Mouse (Mus musculus) midbrain, postnatal 0 days (tissue): ENCODE measurements at regions not wholly inside any gene's neighbourhood (a gene's known extent, or its start where the extent isn't known, plus 50 kb on each side); places are given as distances from the start of the nearest gene placed in this dataset.
"Not testable (repeated sequence)": the region's sequence is repeated elsewhere in the genome, so short reads cannot be mapped to it uniquely, and the experiment has no call there.

Experiments
- ATAC-seq: fragments of 200-750 bp; cut with Nextera tagmentation; 2 replicates; pipeline ENCODE4 v1.8.0; 2017; ENCODE audit warnings: moderate number of reproducible peaks, mild to moderate bottlenecking, moderate TSS enrichment, moderate library complexity; ENCODE audit not compliant: low FRiP score
- DNase-seq: peaks from one replicate; pipeline ENCODE4 v3.0.0-alpha.2; 2015; ENCODE audit warnings: low spot score
- H3K27ac ChIP-seq: fragments of 300-500 bp; sonication (generic); 2 replicates; pipeline ENCODE4 v1.5.1; 2014; ENCODE audit warnings: low read depth, mild to moderate bottlenecking, low read length, mixed read lengths
- H3K27me3 ChIP-seq: fragments of 300-500 bp; sonication (generic); 2 replicates; pipeline ENCODE4 v1.6.1; 2014; ENCODE audit warnings: low read length, control low read depth, mixed read lengths; ENCODE audit not compliant: insufficient read depth
- H3K36me3 ChIP-seq: fragments of 300-500 bp; sonication (generic); 2 replicates; pipeline ENCODE4 v1.6.1; 2014; ENCODE audit warnings: low read length, control low read depth, mixed read lengths; ENCODE audit not compliant: insufficient read depth
- H3K4me1 ChIP-seq: fragments of 300-500 bp; sonication (generic); 2 replicates; pipeline ENCODE4 v1.6.1; 2014; ENCODE audit warnings: mild to moderate bottlenecking, control low read depth, antibody characterized with exemption, low read length, mixed read lengths; ENCODE audit not compliant: insufficient read depth
- H3K4me2 ChIP-seq: fragments of 300-500 bp; sonication (generic); 2 replicates; pipeline ENCODE4 v1.6.1; 2014; ENCODE audit warnings: low read depth, mild to moderate bottlenecking, low read length, mixed read lengths; ENCODE audit not compliant: poor library complexity, severe bottlenecking
- H3K4me3 ChIP-seq: fragments of 300-500 bp; sonication (generic); 2 replicates; pipeline ENCODE4 v1.5.1; 2014; ENCODE audit warnings: low read depth, mild to moderate bottlenecking, low read length, moderate library complexity
- H3K9ac ChIP-seq: fragments of 300-500 bp; sonication (generic); replicated peaks from 2 replicates; pipeline ENCODE4 v1.6.1; 2014; ENCODE audit warnings: mild to moderate bottlenecking, low read length, moderate library complexity, mixed read lengths; ENCODE audit not compliant: poor library complexity, severe bottlenecking
- H3K9me3 ChIP-seq: fragments of 300-500 bp; sonication (generic); 2 replicates; pipeline ENCODE4 v1.6.1; 2016; ENCODE audit warnings: low read length, control low read depth
- CTCF ChIP-seq: IDR thresholded peaks from 2 replicates; pipeline ENCODE4 v1.5.1; 2016; ENCODE audit warnings: antibody characterized with exemption, mild to moderate bottlenecking
- WGBS: fragments of 180-500 bp; shearing (Covaris S2); extraction: QIAGEN DNeasy Blood & Tissue Kit; methylation state at CpG from one replicate; pipeline ENCODE4 v1.1.7; 2014; 5-methylcytosine and 5-hydroxymethylcytosine counted together

- WGBS = 58% methylated on average over 3 of the region's 3 CpGs
- H3K4me2 ChIP-seq, ATAC-seq, H3K9ac ChIP-seq, H3K4me3 ChIP-seq, H3K4me1 ChIP-seq, H3K27me3 ChIP-seq, H3K36me3 ChIP-seq, H3K9me3 ChIP-seq, H3K27ac ChIP-seq: not testable (repeated sequence)
- peak; percentile 75 for TF ChIP-seq CTCF
- DNase-seq = peak; percentile 56
Observed at GRCm38 (mm10) chr12:17852138-17852537, 161.5 kb downstream of the Hpcal1 start.

- WGBS = 86% methylated on average over 6 of the region's 6 CpGs
- not testable (repeated sequence) for H3K36me3 ChIP-seq, H3K9ac ChIP-seq, H3K4me1 ChIP-seq, H3K27me3 ChIP-seq, ATAC-seq, DNase-seq, H3K4me2 ChIP-seq, H3K4me3 ChIP-seq, H3K9me3 ChIP-seq, H3K27ac ChIP-seq
Observed at GRCm38 (mm10) chr12:17872491-17872890, 181.8 kb downstream of the Hpcal1 start.

GRCm38 (mm10) chr12:17881371-17882116 is 190.9 kb downstream of the Hpcal1 start:
- peak overlapping the region; percentile 51 for H3K4me2 ChIP-seq
- no peaks in the 10 kb centered on the region for H3K4me1 ChIP-seq
- under 1% methylated on average over 58 of the region's 59 CpGs for WGBS
- peak; percentile 71 for TF ChIP-seq CTCF
- ATAC-seq = peak; percentile 99
- no peaks in the 10 kb centered on the region for H3K27me3 ChIP-seq
- no peaks in the 10 kb centered on the region for H3K9me3 ChIP-seq
- peak overlapping the region; percentile 81 for H3K9ac ChIP-seq
- H3K27ac ChIP-seq = peak overlapping the region; percentile 77
- no peaks in the 10 kb centered on the region for H3K36me3 ChIP-seq
- peak overlapping the region; percentile 66 for H3K4me3 ChIP-seq
- DNase-seq = peak; percentile 94

- peak overlapping the region; percentile 77 for H3K27ac ChIP-seq
- not testable (repeated sequence) for H3K36me3 ChIP-seq, H3K27me3 ChIP-seq, H3K4me1 ChIP-seq, DNase-seq, H3K9me3 ChIP-seq
- peak overlapping the region; percentile 66 for H3K4me3 ChIP-seq
- H3K9ac ChIP-seq = peak overlapping the region; percentile 81
- 3% methylated on average over 51 of the region's 65 CpGs for WGBS
- peak; percentile 50; the same call in 1 of the 2 replicates for ATAC-seq
- peak overlapping the region; percentile 51 for H3K4me2 ChIP-seq
Observed at GRCm38 (mm10) chr12:17882117-17883116, 191.8 kb downstream of the Hpcal1 start.

GRCm38 (mm10) chr12:17891663-17892310 is 201.1 kb downstream of the Hpcal1 start:
- H3K9me3 ChIP-seq, H3K36me3 ChIP-seq, H3K9ac ChIP-seq, H3K4me1 ChIP-seq, H3K4me3 ChIP-seq, H3K27me3 ChIP-seq, ATAC-seq, H3K4me2 ChIP-seq, H3K27ac ChIP-seq, DNase-seq: not testable (repeated sequence)
- 96% methylated on average over 6 of the region's 6 CpGs for WGBS

- H3K9ac ChIP-seq, H3K9me3 ChIP-seq, H3K27ac ChIP-seq, DNase-seq, H3K4me3 ChIP-seq, H3K4me2 ChIP-seq, H3K27me3 ChIP-seq, H3K36me3 ChIP-seq, ATAC-seq, H3K4me1 ChIP-seq: not testable (repeated sequence)
- 94% methylated on average over 3 of the region's 3 CpGs for WGBS
Observed at GRCm38 (mm10) chr12:17913058-17913457, 222.4 kb downstream of the Hpcal1 start.
